Mouse (Mus musculus): Measurements from ENCODE around the gene Cd247. TPM values are rescaled to one million over a fixed set of nuclear protein-coding genes. Genes with fewer than 3 reads are reported as not detected.

The Cd247 gene
- polyA plus RNA-seq, 1 experiment from 2014 or later: 0.88 TPM

DNA sequence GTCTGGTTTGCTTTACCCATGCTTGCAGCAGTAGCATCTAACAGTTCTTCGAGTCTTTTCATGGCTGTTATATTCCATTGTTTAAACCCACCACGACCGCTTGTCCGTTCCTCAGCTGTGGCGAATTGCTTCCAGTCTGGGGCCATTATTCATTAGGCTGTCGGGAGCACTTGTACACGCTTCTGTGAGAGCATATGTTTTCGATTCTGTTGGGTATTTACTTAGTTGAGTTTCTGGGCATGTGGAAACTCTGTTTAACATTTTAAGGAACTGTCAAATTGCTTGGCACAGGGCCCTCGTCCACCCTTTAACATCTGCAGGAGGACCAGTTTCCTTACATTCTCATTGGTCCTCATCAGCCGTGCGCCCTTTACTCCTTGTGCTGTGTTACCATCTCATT is 2.2 kb upstream of the Cd247 start:
- no peak overlapping the region for H3K4me2 ChIP-seq (replicated peaks; ENCODE audit: low read depth, low read length)
- no peaks in the 10 kb centered on the region for H3K9me3 ChIP-seq (ENCODE audit: control insufficient read depth, low read length)
- H3K36me3 ChIP-seq (ENCODE audit: control insufficient read depth, insufficient read depth, low read length): no peaks in the 10 kb centered on the region
- 60% methylated on average over 11 of the region's 11 CpGs for WGBS
- no peaks in the 10 kb centered on the region; the same call in 1 of the 2 replicates for H3K27me3 ChIP-seq (ENCODE audit: control insufficient read depth, insufficient read depth, low read length)
- H3K4me3 ChIP-seq (ENCODE audit: low read length): no peak overlapping the region
- no peak; the same call in 1 of the 2 replicates for ATAC-seq (ENCODE audit: low FRiP score, low TSS enrichment)
- no peak overlapping the region for H3K27ac ChIP-seq (ENCODE audit: low read depth, low read length)
- H3K9ac ChIP-seq (ENCODE audit: low read depth, low read length): no peak overlapping the region
- H3K4me1 ChIP-seq (ENCODE audit: control insufficient read depth, insufficient read depth, low read length): no peaks in the 10 kb centered on the region; the same call in 1 of the 2 replicates

DNA sequence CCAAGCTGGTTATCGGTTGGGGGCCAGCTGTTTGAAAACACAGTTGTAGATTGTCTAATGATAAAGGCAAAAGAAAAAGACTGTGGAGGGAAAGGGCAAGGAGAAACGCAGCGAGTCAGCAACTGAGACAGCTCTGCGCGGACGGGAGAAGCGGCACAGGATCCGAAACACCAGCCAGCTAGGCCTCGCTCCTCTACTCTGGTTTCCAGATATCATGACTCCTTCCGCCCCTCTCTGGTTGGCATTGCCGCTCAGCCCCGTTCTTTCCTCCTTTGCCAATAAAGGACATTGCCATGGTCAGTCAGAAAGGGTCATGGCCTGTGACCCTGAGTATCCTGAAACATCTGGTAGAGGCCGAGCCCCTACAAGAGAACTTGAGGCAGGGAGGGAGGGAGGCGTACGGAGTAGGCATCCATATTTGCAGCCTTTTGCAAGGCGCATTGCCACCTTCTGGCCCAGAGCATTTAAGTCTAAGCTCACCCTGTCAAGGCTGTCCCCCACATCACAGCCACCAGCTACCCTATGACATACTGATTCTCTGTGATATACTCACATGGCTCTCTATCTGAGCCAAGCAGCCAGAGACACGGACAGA is 682 bp downstream of the Cd247 start:
- Histone ChIP-seq H3K4me1 (ENCODE audit: control insufficient read depth, insufficient read depth, low read length) (peaks cover 2% of the 10 kb centered on the region; the same call in 1 of the 2 replicates), H3K9me3 (ENCODE audit: control insufficient read depth, low read length) (no peaks in the 10 kb centered on the region), H3K4me3 (ENCODE audit: low read length) (no peak overlapping the region), H3K9ac (ENCODE audit: low read depth, low read length) (no peak overlapping the region), H3K27me3 (ENCODE audit: control insufficient read depth, insufficient read depth, low read length) (no peaks in the 10 kb centered on the region; the same call in none of the 2 replicates), H3K27ac (ENCODE audit: low read depth, low read length) (no peak overlapping the region), H3K36me3 (ENCODE audit: control insufficient read depth, insufficient read depth, low read length) (no peaks in the 10 kb centered on the region), H3K4me2 (replicated peaks; ENCODE audit: low read depth, low read length) (no peak overlapping the region)
- WGBS: 89% methylated on average over 17 of the region's 17 CpGs
- no peak for ATAC-seq (ENCODE audit: low FRiP score, low TSS enrichment)

DNA sequence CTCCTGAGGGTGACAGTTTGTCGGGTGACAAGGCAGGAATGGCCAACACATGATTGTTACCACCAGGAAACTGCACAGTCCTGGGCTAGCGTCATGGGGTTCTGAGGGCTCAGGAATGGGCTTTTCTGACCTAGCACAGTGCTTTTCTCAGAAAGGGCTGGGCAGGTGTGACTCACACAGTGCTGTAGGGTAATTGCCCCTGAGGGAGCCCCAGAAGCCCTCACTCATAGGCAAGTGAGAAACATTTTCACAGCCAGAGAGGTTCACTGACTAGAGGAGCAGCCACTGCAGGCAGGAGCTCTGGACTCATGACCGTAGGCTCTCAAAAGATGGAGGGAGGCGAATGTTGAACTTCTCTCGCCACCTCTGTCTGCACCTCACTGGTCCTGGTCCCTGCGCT is 1.5 kb downstream of the Cd247 start:
- Histone ChIP-seq H3K27ac (ENCODE audit: low read depth, low read length) (no peak overlapping the region), H3K36me3 (ENCODE audit: control insufficient read depth, insufficient read depth, low read length) (no peaks in the 10 kb centered on the region), H3K9me3 (ENCODE audit: control insufficient read depth, low read length) (no peaks in the 10 kb centered on the region), H3K4me1 (ENCODE audit: control insufficient read depth, insufficient read depth, low read length) (peaks cover 2% of the 10 kb centered on the region; the same call in 1 of the 2 replicates), H3K4me2 (replicated peaks; ENCODE audit: low read depth, low read length) (no peak overlapping the region), H3K27me3 (ENCODE audit: control insufficient read depth, insufficient read depth, low read length) (no peaks in the 10 kb centered on the region; the same call in none of the 2 replicates), H3K9ac (ENCODE audit: low read depth, low read length) (no peak overlapping the region), H3K4me3 (ENCODE audit: low read length) (no peak overlapping the region)
- no peak for ATAC-seq (ENCODE audit: low FRiP score, low TSS enrichment)
- WGBS: 76% methylated on average over 6 of the region's 6 CpGs

DNA sequence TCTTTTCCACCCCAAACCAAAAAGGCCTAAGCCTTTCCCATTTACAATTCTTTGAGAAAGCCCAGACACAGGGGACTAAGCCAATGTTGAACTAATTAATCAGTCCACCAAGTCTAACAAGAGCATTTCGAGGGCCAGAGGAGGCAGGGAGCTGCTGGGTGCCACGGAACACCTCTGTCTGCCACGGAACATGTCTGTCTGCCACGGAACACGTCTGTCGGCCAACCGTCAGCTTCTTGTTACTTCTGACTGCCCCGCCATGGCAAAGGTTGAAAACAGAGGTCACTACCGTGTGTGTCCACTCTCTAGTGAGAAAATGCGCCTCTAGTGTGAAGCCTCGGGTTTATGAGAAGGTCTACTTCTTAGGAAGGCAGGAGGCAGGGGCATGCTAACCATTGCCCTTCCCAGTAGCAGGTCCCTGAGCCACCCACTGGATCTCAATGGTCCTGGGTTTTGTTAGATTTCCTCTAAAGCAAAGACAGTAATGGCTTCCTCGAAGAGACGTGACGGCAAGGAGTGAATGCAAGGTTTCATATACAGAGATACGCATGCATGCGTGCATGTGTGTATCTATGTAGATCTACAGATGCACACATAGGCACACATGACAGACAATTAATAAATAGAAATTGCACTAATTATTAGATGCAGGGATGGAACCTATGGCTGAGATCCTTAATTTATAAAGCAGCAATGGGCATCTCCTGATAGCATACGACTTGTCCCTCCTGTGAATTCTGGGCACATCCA is 2.2 kb downstream of the Cd247 start:
- Histone ChIP-seq H3K9ac (ENCODE audit: low read depth, low read length) (no peak overlapping the region), H3K4me2 (replicated peaks; ENCODE audit: low read depth, low read length) (no peak overlapping the region), H3K9me3 (ENCODE audit: control insufficient read depth, low read length) (no peaks in the 10 kb centered on the region), H3K27me3 (ENCODE audit: control insufficient read depth, insufficient read depth, low read length) (no peaks in the 10 kb centered on the region; the same call in none of the 2 replicates), H3K4me3 (ENCODE audit: low read length) (no peak overlapping the region), H3K36me3 (ENCODE audit: control insufficient read depth, insufficient read depth, low read length) (no peaks in the 10 kb centered on the region), H3K27ac (ENCODE audit: low read depth, low read length) (no peak overlapping the region), H3K4me1 (ENCODE audit: control insufficient read depth, insufficient read depth, low read length) (peaks cover 2% of the 10 kb centered on the region; the same call in 1 of the 2 replicates)
- ATAC-seq (ENCODE audit: low FRiP score, low TSS enrichment): no peak
- 93% methylated on average over 17 of the region's 17 CpGs for WGBS

DNA sequence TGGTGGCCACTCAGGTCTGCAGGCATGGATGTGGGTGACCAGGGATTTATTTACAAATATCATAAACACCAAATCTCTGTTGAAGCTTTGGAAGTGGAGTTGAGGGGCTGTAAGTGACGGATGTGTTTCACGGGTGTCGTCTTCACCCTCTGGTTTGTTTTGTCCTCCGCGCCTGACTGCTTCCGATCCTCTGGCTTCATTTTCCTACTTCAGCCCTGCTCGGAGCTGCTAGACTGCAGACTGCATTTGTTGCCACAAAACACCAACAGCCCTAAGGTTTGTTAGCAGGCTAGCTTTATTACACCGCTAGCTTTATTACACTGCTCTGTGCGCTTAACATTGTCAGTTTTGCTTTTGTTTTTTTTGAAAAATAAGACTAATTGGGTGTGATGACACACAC is 2.9 kb downstream of the Cd247 start:
- 0 out of 2 replicates have a peak, but pooled peaks cover 2% of the 10 kb centered on the region for H3K4me1 ChIP-seq (ENCODE audit: control insufficient read depth, insufficient read depth, low read length)
- 65% methylated on average over 9 of the region's 9 CpGs for WGBS
- H3K9me3 ChIP-seq (ENCODE audit: control insufficient read depth, low read length): no peaks in the 10 kb centered on the region
- no peak overlapping the region for H3K27ac ChIP-seq (ENCODE audit: low read depth, low read length)
- H3K9ac ChIP-seq (ENCODE audit: low read depth, low read length): no peak overlapping the region
- no peak overlapping the region for H3K4me2 ChIP-seq (replicated peaks; ENCODE audit: low read depth, low read length)
- no peak for ATAC-seq (ENCODE audit: low FRiP score, low TSS enrichment)
- H3K36me3 ChIP-seq (ENCODE audit: control insufficient read depth, insufficient read depth, low read length): no peaks in the 10 kb centered on the region
- no peaks in the 10 kb centered on the region; the same call in none of the 2 replicates for H3K27me3 ChIP-seq (ENCODE audit: control insufficient read depth, insufficient read depth, low read length)
- no peak overlapping the region for H3K4me3 ChIP-seq (ENCODE audit: low read length)

DNA sequence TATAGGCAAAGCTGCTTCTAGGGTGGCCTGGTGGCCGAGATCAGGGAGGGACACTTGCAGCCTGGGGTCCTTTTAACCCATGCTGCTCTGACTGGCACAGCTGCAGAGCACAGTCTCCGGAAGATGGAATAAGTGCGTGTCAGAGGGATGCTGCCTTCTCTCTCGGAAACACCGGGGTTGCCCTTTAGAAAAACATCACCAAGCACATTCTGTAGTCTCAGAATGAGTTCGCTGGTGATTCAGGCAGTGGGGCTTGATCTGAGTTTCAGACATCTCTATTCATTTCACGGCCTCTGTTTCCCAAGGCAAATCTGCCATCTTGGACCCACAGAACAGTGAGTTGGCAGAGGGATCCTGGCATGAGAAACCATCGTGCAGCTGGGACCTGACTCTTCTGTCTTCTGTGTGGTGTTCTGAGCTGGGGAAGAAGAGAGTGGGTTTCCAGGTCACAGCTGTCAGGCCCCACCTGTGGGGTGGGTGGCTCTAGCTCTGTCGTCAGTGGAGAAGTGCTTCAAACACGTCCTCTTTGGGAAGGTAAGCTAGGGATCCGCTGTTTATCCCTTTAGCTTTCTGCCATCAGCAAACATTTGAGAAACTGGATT is 13.3 kb downstream of the Cd247 start:
- Histone ChIP-seq H3K4me1 (ENCODE audit: control insufficient read depth, insufficient read depth, low read length) (no peaks in the 10 kb centered on the region), H3K27me3 (ENCODE audit: control insufficient read depth, insufficient read depth, low read length) (no peaks in the 10 kb centered on the region), H3K4me3 (ENCODE audit: low read length) (no peak overlapping the region), H3K36me3 (ENCODE audit: control insufficient read depth, insufficient read depth, low read length) (no peaks in the 10 kb centered on the region), H3K4me2 (replicated peaks; ENCODE audit: low read depth, low read length) (no peak overlapping the region), H3K9me3 (ENCODE audit: control insufficient read depth, low read length) (no peaks in the 10 kb centered on the region), H3K9ac (ENCODE audit: low read depth, low read length) (no peak overlapping the region), H3K27ac (ENCODE audit: low read depth, low read length) (no peak overlapping the region)
- 86% methylated on average over 11 of the region's 11 CpGs for WGBS
- ATAC-seq (ENCODE audit: low FRiP score, low TSS enrichment): no peak

DNA sequence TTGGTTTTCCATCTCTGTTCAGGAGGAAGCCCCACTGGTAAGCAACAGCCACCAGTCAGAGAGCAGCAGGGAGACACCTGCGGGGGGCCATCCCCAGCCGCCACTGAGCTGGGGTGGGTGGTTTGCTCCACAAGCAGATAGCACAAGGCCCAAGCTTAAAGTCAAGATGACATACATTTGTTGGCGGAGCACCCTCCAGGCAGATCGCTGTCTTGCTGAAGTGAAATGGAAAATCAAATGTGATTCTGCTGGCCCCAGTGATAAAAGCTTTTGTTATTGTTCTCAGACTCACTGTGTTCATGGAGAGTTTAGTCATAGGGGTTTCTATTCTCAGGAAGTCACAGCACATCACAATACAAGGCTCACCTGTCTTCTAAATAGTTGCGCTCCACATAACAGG is 14.6 kb downstream of the Cd247 start:
- Histone ChIP-seq H3K9ac (ENCODE audit: low read depth, low read length) (no peak overlapping the region), H3K27me3 (ENCODE audit: control insufficient read depth, insufficient read depth, low read length) (no peaks in the 10 kb centered on the region), H3K27ac (ENCODE audit: low read depth, low read length) (no peak overlapping the region), H3K9me3 (ENCODE audit: control insufficient read depth, low read length) (no peaks in the 10 kb centered on the region), H3K36me3 (ENCODE audit: control insufficient read depth, insufficient read depth, low read length) (no peaks in the 10 kb centered on the region), H3K4me2 (replicated peaks; ENCODE audit: low read depth, low read length) (no peak overlapping the region), H3K4me3 (ENCODE audit: low read length) (no peak overlapping the region), H3K4me1 (ENCODE audit: control insufficient read depth, insufficient read depth, low read length) (no peaks in the 10 kb centered on the region)
- WGBS: 93% methylated on average over 5 of the region's 5 CpGs
- ATAC-seq (ENCODE audit: low FRiP score, low TSS enrichment): no peak

DNA sequence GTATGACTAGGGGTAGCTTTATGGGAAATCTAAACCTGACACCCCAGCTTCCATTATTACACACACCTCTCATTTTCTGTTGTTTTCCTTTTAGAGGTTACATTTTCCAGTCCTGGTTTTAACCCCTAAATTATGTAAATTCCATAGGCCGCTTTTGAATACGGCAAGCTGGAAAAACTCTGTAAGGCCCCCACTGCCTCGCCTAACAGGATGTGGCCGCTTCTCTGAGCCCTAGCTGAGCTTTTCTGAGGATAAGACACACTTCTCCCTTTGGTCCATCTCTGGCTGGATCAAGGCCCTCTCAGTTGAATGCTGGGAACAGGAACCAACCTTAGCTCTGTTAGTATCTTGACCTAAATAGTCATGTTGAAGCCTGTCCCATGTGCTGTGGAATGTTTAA is 15.7 kb downstream of the Cd247 start:
- no peak overlapping the region for H3K9ac ChIP-seq (ENCODE audit: low read depth, low read length)
- H3K27ac ChIP-seq (ENCODE audit: low read depth, low read length): no peak overlapping the region
- no peak overlapping the region for H3K4me3 ChIP-seq (ENCODE audit: low read length)
- 89% methylated on average over 4 of the region's 4 CpGs for WGBS
- H3K4me2 ChIP-seq (replicated peaks; ENCODE audit: low read depth, low read length): no peak overlapping the region
- no peaks in the 10 kb centered on the region for H3K36me3 ChIP-seq (ENCODE audit: control insufficient read depth, insufficient read depth, low read length)
- H3K9me3 ChIP-seq (ENCODE audit: control insufficient read depth, low read length): no peaks in the 10 kb centered on the region
- no peaks in the 10 kb centered on the region for H3K27me3 ChIP-seq (ENCODE audit: control insufficient read depth, insufficient read depth, low read length)
- H3K4me1 ChIP-seq (ENCODE audit: control insufficient read depth, insufficient read depth, low read length): no peaks in the 10 kb centered on the region
- ATAC-seq (ENCODE audit: low FRiP score, low TSS enrichment): no peak

DNA sequence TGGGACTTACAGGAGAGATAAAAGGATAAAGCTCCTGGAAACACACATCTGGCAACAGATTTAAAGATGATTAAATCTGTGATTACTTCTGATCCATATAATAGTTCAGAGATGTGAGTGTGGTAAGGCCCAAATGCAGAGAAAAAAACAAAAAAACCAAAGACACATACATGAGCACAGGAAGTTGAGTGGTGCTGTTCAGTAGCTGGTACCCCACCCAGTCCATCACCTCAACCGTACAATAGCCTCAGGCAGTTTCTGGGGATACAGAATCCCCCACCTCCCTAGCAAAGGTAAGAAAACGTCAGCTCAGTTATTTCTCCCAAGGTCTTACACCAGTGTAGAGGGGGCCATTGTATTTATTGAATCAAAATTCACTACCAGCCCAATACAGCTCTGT is 22.2 kb downstream of the Cd247 start:
- H3K9ac ChIP-seq (ENCODE audit: low read depth, low read length): no peak overlapping the region

More for the DNA sequence above, 22.2 kb downstream of the Cd247 start:
- H3K4me2 ChIP-seq (replicated peaks; ENCODE audit: low read depth, low read length): no peak overlapping the region
- H3K36me3 ChIP-seq (ENCODE audit: control insufficient read depth, insufficient read depth, low read length): no peaks in the 10 kb centered on the region
- peaks cover 6% of the 10 kb centered on the region; the same call in 1 of the 2 replicates for H3K4me1 ChIP-seq (ENCODE audit: control insufficient read depth, insufficient read depth, low read length)
- H3K9me3 ChIP-seq (ENCODE audit: control insufficient read depth, low read length): no peaks in the 10 kb centered on the region
- H3K4me3 ChIP-seq (ENCODE audit: low read length): no peak overlapping the region
- no peak overlapping the region for H3K27ac ChIP-seq (ENCODE audit: low read depth, low read length)
- no peaks in the 10 kb centered on the region for H3K27me3 ChIP-seq (ENCODE audit: control insufficient read depth, insufficient read depth, low read length)
- no peak for ATAC-seq (ENCODE audit: low FRiP score, low TSS enrichment)
- 77% methylated on average over 2 of the region's 2 CpGs for WGBS
